Mouse (Mus musculus): Measurements from ENCODE around the gene Ltk.

The Ltk gene

GRCm38 (mm10) chr2:119760251-119760650 lies at the start of gene Ltk:
Ltk (minus strand) TSS chr2:119760431.
- DNase-seq (ENCODE audit: low spot score in 2 of 2) = no peak

GRCm38 (mm10) chr2:119808881-119809280 lies 48.6 kb upstream of the Ltk start:
- DNase-seq (ENCODE audit: low spot score in 2 of 2) = no peak

- no peak for DNase-seq (ENCODE audit: low spot score in 2 of 2)
These were observed 48.2 kb upstream of the Ltk start for GRCm38 (mm10) chr2:119808438-119808837.

- DNase-seq (ENCODE audit: low spot score in 2 of 2) = no peak
These were observed 45.3 kb upstream of the Ltk start for GRCm38 (mm10) chr2:119805536-119805935.

- DNase-seq (ENCODE audit: low spot score in 2 of 2) = no peak
These were observed 44.5 kb upstream of the Ltk start for GRCm38 (mm10) chr2:119804776-119805175.

- DNase-seq (ENCODE audit: low spot score in 2 of 2) = no peak
These were observed 44.0 kb upstream of the Ltk start for GRCm38 (mm10) chr2:119804275-119804628.

- DNase-seq (ENCODE audit: low spot score in 2 of 2) = peak; percentile 71 to 74
These were observed 43.5 kb upstream of the Ltk start for GRCm38 (mm10) chr2:119803618-119804274.

GRCm38 (mm10) chr2:119802767-119803617 lies 42.8 kb upstream of the Ltk start:
- DNase-seq (ENCODE audit: low spot score in 2 of 2) = no peak

GRCm38 (mm10) chr2:119800876-119801846 lies 40.9 kb upstream of the Ltk start:
- peak; percentile 70 to 85 for DNase-seq (ENCODE audit: low spot score in 2 of 2)

GRCm38 (mm10) chr2:119799961-119800550 lies 39.8 kb upstream of the Ltk start:
- no peak for DNase-seq (ENCODE audit: low spot score in 2 of 2)

GRCm38 (mm10) chr2:119799181-119799960 lies 39.1 kb upstream of the Ltk start:
- no peak for DNase-seq (ENCODE audit: low spot score in 2 of 2)

- DNase-seq (ENCODE audit: low spot score in 2 of 2) = no peak
These were observed 38.2 kb upstream of the Ltk start for GRCm38 (mm10) chr2:119798246-119798927.

GRCm38 (mm10) chr2:119797279-119797783 lies 37.1 kb upstream of the Ltk start, which contains the start of gene Tyro3:
Tyro3 (plus strand) TSS chr2:119797733.
- DNase-seq (ENCODE audit: low spot score in 2 of 2) = peak in 1 of 2 experiments; percentile 73

- no peak for DNase-seq (ENCODE audit: low spot score in 2 of 2)
These were observed 29.8 kb upstream of the Ltk start for GRCm38 (mm10) chr2:119789996-119790395.

- peak; percentile 88 for DNase-seq (ENCODE audit: low spot score in 2 of 2)
These were observed 27.1 kb upstream of the Ltk start, which contains the start of gene Rpap1 for GRCm38 (mm10) chr2:119787206-119787883. Rpap1 (minus strand) TSS chr2:119787537.

- no peak for DNase-seq (ENCODE audit: low spot score in 2 of 2)
These were observed 7.0 kb upstream of the Ltk start for GRCm38 (mm10) chr2:119767246-119767645.

GRCm38 (mm10) chr2:119763924-119764323 lies 3.7 kb upstream of the Ltk start:
- no peak for DNase-seq (ENCODE audit: low spot score in 2 of 2)

- no peak for DNase-seq (ENCODE audit: low spot score in 2 of 2)
These were observed 2.0 kb upstream of the Ltk start for GRCm38 (mm10) chr2:119762276-119762675.
